Mouse (Mus musculus): ENCODE data around the gene 1700008P02Rik.
"Not testable (repeated sequence)": the region's sequence is repeated elsewhere in the genome, so short reads cannot be mapped to it uniquely, and the experiment has no call there.

The 1700008P02Rik gene

DNA sequence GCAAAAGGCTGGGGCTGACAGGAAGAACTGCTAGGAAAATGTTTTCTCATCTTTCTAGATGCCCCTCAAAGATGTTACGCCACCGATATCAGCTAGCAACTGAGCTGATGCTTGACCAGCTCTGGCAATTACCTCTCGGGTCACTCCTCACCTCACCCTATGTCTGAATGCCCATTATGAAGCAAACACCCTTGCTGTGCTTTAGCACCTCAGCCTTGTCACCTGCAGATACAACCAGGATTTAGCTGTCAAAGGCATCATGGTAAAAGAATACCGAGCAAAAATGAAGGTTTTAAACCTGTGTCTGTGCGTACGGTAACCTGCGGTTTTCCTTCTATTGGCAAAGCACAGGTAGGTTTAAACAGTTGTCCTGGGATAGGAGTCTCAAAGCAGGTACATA lies at the start of gene 1700008P02Rik:
Gene 1700008P02Rik, minus strand, starts transcription at position 101 of the 400 bp plus-strand sequence.
- DNase-seq (ENCODE audit: low spot score in 2 of 2), result no peak

DNA sequence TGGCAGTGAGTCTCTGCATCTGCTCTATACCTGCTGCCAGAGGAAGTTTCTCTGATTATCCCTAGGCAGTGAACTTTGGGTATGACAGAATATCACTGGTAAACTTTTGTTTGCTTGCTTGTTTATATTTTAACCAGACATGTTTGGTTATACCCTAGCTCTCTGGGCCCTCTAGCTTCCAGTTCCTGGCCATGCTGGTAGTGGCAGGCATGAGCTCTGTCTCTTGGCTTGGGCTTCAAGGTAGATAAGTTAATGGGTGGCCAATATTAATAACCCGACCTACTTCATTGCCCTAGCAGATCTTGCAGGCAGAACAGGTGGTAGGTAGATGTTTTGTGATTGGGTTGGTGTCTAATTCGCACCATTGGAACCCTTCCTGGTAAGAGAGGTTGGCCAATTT lies 29.2 kb upstream of the 1700008P02Rik start:
- no peak for DNase-seq (ENCODE audit: low spot score in 2 of 2)

GRCm38 (mm10) chr3:6638151-6638550 lies 17.9 kb upstream of the 1700008P02Rik start:
- DNase-seq (ENCODE audit: low spot score in 2 of 2), result not testable (repeated sequence)

DNA sequence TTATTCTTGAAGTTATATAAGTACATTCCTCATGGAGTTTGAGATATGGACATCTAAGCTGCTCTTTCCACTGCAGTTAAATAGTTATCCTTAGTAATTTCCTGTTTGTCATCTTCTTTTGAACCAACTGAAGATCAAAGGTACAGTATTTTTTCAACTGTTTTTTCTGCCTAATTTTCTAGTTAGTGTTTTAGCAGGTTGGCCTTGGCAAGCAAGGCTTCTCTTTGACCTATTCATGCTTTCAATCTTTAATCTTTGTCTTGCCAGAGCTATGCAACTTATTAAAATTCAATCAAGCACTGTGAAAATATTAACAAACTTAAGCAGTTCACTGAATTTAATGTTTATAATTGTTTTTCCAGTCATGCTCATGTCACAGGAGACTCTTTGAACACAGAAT lies 14.0 kb upstream of the 1700008P02Rik start:
- DNase-seq (ENCODE audit: low spot score in 2 of 2), result no peak

DNA sequence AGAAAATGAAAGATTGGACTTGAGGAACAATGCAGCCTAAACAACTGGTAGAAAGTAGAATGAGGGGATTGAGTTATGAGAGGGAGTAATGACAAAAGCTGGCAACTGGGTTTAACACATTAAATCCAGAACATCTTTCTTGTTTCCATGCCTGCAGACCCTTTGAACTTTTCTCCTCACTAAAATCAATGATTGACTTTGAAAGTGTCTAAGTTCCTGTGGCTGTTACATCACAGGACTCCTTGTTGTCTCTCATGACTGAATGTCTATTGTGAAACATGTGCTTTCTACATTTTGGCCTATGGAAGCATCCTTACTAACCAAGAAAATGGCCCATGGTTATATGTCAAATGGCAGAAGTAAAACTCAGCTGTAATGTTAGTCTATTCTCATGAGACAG lies 2.4 kb downstream of the 1700008P02Rik start:
- no peak for DNase-seq (ENCODE audit: low spot score in 2 of 2)
